Mouse (Mus musculus) layer of hippocampus, adult 2 months (tissue): ENCODE results near the gene Agpat4. TPM values are rescaled to one million over a fixed set of nuclear protein-coding genes. Genes with fewer than 3 reads are reported as not detected.

Experiments
- DNase-seq, 2 experiments: peaks; one replicate each; pipeline ENCODE4 v3.0.0; 2022; ENCODE audit warnings: low spot score in 2 of 2
- H3K27ac ChIP-seq: fragments of 200-600 bp; 2 replicates; pipeline ENCODE4 v1.8.1; 2022
- H3K4me3 ChIP-seq: fragments of 200-600 bp; 2 replicates; pipeline ENCODE4 v1.8.1; 2022; ENCODE audit warnings: mild to moderate bottlenecking
- CTCF ChIP-seq: fragments of 200-600 bp; conservative IDR thresholded peaks from 2 replicates; pipeline ENCODE4 v1.8.1; 2022; ENCODE audit warnings: antibody characterized with exemption, mild to moderate bottlenecking, moderate library complexity
- total RNA-seq, 2 experiments: library from RNA; stranded (reverse); gene quantifications; 2 replicates each; pipeline ENCODE4 v1.2.3; 2021

Agpat4 gene
- total RNA-seq, 2 experiments from 2014 or later: 62.2 to 66.9 TPM

- Histone ChIP-seq H3K4me3 (no peak overlapping the region), H3K27ac (peak overlapping the region; percentile 54)
- DNase-seq: no peak
- TF ChIP-seq CTCF: no peak
Observed at GRCm38 (mm10) chr17:12169326-12169836, 50.9 kb downstream of the Agpat4 start.

GRCm38 (mm10) chr17:12170791-12171497, 52.4 kb downstream of the Agpat4 start:
- TF ChIP-seq CTCF: no peak
- no peak overlapping the region for H3K4me3 ChIP-seq
- no peak for DNase-seq
- no peak overlapping the region for H3K27ac ChIP-seq

GRCm38 (mm10) chr17:12171666-12172065, 53.2 kb downstream of the Agpat4 start:
- no peak for TF ChIP-seq CTCF
- Histone ChIP-seq H3K27ac (no peak overlapping the region), H3K4me3 (no peak overlapping the region)
- no peak for DNase-seq

DNA sequence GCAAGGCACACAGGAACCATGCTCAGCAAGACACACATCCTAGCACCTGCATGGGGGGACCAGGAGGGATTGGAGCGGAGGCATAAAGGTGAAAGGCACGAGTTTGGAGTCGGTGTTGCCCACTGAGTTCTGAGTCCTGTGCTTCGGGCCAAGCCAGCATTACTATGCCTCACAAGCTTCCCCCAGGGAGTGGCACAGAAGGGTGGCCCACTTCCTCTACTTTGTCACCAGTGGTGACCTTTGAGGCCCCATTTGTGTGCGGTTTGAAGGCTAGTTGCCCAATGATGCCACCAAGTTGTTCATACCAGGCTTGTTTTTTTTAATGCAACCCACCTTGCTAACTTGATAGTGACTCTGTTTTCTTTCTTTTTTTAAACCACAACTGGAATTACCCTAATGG, 55.7 kb downstream of the Agpat4 start:
- TF ChIP-seq CTCF: no peak
- no peak overlapping the region for H3K4me3 ChIP-seq
- H3K27ac ChIP-seq: no peak overlapping the region; the same call in 1 of the 2 replicates
- DNase-seq: no peak

DNA sequence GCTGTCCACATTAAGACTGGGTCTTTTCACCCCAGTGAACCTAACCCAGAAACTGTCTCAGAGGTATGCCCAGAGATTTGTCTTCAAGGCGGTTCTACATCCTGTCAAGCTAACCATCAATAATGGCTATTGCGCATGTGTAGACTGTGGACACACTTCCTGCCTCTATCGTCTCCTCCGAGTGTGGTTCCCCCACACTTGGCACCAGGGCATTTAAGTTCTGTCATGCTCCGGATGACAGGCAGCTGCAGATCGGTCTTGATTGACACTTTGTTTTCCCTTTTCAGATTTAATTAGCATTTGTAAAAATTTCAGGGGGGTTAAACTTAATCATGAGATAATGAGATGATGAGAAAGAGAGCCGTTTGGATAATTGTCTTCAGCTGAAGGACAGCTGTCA, 56.4 kb downstream of the Agpat4 start:
- Histone ChIP-seq H3K27ac (no peak overlapping the region), H3K4me3 (no peak overlapping the region)
- peak in 1 of 2 experiments; percentile 53 for DNase-seq
- no peak for TF ChIP-seq CTCF

GRCm38 (mm10) chr17:12175626-12176025, 57.1 kb downstream of the Agpat4 start:
- no peak for TF ChIP-seq CTCF
- Histone ChIP-seq H3K27ac (no peak overlapping the region), H3K4me3 (no peak overlapping the region)
- no peak for DNase-seq

- no peak overlapping the region for H3K4me3 ChIP-seq
- peak overlapping the region; percentile 6; the same call in 1 of the 2 replicates for H3K27ac ChIP-seq
- no peak for TF ChIP-seq CTCF
- no peak for DNase-seq
Observed at GRCm38 (mm10) chr17:12179339-12179738, 60.8 kb downstream of the Agpat4 start.

DNA sequence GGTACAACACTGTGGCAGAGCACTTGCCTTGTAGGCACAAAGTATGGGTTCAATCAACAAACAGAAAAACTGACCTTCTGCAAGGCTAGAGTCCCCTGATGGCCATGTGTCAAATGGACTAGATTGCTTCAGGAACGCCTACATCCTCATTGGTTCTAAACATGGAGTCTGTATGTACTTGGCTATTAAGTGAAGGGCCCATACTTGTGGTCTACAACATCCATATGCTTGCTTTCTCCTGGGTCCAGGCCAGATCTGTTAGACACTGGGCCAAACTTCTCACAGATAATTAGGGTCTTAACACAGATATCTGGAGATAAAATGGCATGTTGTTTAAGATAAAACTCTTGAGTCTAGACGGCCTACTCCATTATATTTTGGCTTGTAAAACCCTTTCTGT, 61.3 kb downstream of the Agpat4 start:
- TF ChIP-seq CTCF: no peak
- DNase-seq: no peak
- H3K4me3 ChIP-seq: no peak overlapping the region
- H3K27ac ChIP-seq: no peak overlapping the region; the same call in 1 of the 2 replicates

DNA sequence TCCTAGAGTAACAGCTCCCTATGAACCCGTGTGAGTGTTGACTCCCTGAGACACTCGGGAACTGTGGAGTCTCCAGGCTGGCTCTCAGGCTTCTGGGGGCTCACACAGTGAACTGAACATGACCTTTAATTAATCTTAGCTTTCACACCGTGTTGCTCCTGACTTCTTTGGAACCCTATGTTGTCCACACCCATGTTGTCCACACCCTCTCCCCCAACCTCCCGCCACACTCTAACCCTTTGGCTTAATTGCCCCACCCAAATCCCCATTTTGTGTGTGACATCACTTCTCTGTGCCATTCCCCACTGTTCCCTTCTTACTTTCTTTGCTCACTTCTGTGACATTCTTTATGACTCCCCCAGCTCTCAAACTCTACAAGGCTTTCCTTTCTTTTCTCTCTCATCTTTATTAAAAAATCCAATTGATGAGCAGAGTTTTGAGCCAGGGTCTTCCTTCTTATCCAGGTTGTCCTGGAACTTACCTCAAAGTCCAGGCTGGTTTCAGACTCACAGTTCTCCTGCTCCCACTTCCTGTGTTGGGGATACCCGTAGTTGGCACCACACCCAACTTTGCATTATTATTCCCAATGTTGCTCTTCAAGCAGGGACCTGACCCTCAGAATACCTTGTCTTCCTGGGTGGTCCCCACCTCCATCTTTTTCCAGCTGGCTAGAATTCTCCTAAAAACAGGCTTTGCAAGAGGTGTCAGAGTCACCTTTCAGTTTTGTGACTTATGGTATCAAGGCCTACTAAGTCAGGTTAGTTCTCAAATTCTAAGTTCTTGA, 64.4 kb downstream of the Agpat4 start:
- H3K27ac ChIP-seq: no peak overlapping the region
- DNase-seq: no peak
- TF ChIP-seq CTCF: no peak
- no peak overlapping the region for H3K4me3 ChIP-seq

GRCm38 (mm10) chr17:12184283-12184682, 65.8 kb downstream of the Agpat4 start:
- TF ChIP-seq CTCF: no peak
- H3K27ac ChIP-seq: no peak overlapping the region
- DNase-seq: no peak
- no peak overlapping the region for H3K4me3 ChIP-seq

- DNase-seq: no peak
- Histone ChIP-seq H3K27ac (no peak overlapping the region; the same call in 1 of the 2 replicates), H3K4me3 (no peak overlapping the region)
- TF ChIP-seq CTCF: no peak
Observed at GRCm38 (mm10) chr17:12185855-12186254, 67.4 kb downstream of the Agpat4 start.

- Histone ChIP-seq H3K27ac (peak overlapping the region; percentile 70; the same call in 1 of the 2 replicates), H3K4me3 (no peak overlapping the region)
- TF ChIP-seq CTCF: no peak
- DNase-seq: no peak
Observed at GRCm38 (mm10) chr17:12186341-12186740, 67.8 kb downstream of the Agpat4 start.

- peak overlapping the region; percentile 70 for H3K27ac ChIP-seq
- no peak overlapping the region for H3K4me3 ChIP-seq
- no peak for TF ChIP-seq CTCF
- DNase-seq: peak; percentile 67 to 84
Observed at GRCm38 (mm10) chr17:12187782-12188181, 69.3 kb downstream of the Agpat4 start.
